Mouse (Mus musculus) left cerebral cortex, adult 8-10 months (tissue): ENCODE measurements at regions not wholly inside any gene's neighbourhood (a gene's known extent, or its start where the extent isn't known, plus 50 kb on each side); places are given as distances from the start of the nearest gene placed in this dataset.

Experiments
- DNase-seq, 2 experiments: peaks; one replicate each; pipeline ENCODE4 v3.0.0; 2022; ENCODE audit warnings: low spot score in 2 of 2

- DNase-seq, result no peak
Measured at GRCm38 (mm10) chr19:28111263-28112180, 100.6 kb upstream of the Rfx3 start.

DNA sequence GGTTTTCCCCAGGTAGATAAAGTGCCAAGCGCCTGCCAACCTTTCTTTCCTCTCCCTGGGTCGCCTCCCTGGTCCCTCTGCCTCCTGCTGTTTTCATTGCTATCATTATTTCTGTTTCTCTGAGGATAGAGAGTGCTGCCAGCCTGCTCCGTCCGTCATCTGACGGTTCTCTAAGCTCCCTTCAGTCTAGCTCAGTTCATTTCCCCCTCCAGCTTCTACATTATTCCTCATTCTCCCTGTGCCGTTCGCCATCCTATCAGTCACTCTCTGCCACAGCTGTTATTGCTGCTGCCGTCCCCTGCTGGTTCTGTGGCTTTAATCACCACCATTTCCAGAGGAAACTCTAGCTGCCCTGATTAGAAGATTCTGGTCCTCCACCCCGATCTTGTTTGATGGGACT, 84.7 kb upstream of the Rfx3 start:
- no peak for DNase-seq

- peak in 1 of 2 experiments; percentile 55 for DNase-seq
Measured at GRCm38 (mm10) chr19:28092252-28092651, 81.3 kb upstream of the Rfx3 start.

DNA sequence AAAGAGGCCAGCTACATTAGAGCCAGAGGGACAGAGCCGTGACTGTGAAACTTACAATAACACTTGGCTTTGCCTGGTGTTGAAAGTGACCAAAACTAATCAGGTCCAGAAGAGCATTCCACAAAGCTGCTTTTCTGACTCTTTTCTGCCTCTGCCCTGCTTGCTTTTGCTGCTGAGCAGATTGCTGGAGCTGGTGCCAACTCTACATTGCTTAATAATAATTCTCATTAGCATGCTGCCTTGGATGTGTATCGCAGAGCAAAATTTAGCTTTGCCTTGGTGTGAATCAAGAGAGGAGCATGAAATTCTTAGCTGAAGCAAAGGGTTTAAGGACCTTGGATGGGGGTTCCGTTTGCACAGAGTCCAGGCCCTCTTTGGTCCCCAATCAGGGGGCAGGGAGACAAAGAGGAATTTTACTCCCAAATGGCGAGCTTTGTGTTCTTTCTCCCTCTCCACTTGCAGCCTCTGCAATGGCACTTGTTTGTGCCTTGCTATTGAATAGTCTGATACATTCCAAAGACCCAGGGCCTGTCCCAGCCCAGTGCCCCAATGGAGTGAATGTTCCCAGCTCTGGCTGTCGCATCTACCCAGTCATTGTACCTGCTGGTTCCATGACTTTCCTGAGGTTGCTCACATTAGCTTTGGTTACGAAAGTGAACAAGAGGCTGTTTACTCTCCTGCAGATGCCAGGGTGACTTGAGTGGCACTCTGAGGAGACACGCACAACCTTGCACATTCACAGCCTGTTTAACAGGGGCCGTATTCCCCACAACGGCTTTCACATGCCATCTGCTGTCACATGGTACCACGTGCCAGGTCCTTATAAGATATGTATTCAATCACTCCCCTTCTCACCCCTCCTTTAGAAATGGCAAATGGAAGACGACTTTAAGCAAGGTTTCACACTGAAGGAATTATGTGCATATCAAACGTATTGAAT, 76.9 kb upstream of the Rfx3 start:
- peak; percentile 23 to 24 for DNase-seq

DNA sequence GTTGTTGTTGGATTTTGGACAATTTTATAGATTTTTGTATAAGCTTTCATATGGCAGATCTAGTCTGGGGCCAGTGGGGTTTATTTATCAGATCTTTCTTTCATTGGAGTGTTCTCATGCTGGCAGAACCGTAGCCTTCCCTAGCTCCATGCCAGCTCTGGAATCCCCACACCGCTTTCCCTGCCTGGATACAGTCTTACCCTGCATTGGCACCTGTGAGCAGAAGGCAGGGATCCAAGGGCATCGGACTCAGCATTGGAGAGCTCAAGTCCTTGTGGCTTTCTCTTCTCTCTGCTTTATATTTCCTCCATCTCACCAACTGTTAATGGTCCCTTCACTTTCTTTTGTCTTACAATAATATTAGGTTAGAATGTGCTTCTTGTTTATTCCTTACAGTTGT, 59.4 kb upstream of the Rfx3 start:
- no peak for DNase-seq
